Mouse (Mus musculus) MEL-GATA-1-ER (cell line): ENCODE measurements around the gene S100a6.
A peak's percentile ranks its signal among the peaks of the same experiment; 100 is the strongest.

Experiments used
- DNase-seq: peaks from one replicate; pipeline ENCODE4 v3.0.0-alpha.2; 2012; ENCODE audit warnings: low read depth; ENCODE audit errors: extremely low read depth

The S100a6 gene

DNA sequence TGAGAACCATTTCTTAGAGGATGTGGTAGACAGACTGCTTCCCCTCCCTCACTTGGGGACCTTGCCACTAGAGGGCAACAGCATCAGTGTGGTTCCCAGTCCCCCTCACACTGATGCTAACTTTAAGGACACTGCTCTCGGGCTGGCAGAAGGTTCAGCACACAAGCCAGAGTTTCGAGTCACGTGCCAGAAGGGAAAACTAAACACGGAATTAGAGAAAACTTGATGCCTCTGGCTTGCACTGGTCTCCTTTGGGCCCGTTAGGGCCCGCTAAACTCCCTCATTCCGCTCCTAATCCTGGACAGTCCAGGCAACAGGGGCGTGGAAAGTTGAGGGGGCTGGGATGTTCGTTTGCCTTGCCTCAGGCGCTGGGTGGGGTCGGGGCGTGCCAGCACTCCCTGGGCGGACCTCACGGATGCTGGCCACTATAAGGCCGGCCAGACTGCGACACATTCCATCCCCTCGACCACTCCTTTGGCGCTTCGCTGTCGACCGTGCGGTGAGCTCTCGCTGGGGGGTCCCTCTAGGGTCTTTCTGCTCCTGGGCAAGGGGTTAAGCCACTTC, at the start of gene S100a6:
TSS of gene S100a6 (plus strand) at position 155 of the 564 bp plus-strand sequence.
- DNase-seq: peak; percentile 91

DNA sequence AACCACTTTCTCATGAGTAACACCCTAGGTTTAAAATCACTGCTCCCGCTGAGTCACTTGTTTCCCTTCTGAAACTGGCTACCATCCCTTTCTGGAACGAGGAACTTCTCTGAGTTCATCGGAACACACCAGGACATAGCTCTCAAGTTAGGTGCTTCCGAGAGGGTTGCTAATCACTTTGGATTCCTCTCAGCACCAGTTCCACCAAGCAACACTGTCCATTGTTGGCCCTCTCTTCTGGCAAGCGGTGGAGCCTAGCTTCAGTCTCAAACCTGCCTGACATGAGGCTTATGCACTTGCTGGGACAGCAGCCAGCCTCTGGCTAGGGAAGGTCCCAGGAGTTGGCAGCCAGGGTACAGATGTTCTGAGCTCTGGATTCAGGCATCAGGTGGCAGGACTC, 38.0 kb upstream of the S100a6 start:
- no peak for DNase-seq

DNA sequence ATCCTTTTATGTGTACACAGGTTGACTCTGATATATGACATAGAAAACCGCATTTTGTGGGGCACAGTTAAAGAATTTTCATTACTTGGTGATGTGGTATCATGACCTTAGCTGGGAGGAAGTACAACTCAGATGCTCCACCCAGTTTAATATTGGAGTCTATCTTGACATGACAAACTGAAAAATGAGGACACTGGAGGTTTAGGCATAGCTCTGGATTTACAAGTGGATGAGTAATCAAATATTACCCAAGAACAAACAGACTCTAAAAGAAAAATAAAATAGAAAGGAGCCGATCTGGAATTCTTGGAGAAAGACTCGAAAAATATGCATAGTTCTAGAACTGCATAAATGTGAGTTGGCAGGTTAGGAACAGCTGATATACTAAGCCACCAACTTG, 37.4 kb upstream of the S100a6 start:
- no peak for DNase-seq

DNA sequence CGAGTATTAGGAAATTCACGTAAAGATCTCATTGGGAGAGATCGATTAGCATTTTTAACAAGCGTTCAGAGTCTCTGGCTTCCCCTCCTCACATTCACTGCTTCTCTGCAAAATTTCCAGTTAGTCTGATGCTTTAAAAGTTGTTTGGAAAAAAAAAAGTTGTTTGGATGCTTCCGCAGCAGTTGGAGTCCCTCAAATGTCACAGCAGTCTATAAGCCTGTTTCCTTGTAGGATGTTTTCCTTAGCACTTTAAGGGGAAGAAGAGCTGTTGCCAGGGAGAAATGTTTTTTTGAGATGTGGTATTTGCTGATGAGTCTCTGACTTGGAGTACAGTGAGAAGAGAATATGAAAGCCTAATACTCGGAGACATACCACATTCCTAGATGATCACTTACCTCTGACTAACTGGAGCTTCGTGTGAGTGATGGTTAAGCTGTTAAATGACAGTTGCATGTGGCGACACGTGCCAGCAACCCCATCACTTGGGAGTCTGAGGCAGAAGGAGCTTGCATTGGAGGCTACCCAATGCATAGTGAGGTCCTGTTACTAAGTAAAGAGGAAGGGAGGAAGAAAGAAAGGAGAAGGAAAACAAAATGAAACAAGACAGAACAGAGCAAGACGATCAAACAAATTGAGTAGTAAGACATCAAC, 36.2 kb upstream of the S100a6 start:
- DNase-seq: no peak

DNA sequence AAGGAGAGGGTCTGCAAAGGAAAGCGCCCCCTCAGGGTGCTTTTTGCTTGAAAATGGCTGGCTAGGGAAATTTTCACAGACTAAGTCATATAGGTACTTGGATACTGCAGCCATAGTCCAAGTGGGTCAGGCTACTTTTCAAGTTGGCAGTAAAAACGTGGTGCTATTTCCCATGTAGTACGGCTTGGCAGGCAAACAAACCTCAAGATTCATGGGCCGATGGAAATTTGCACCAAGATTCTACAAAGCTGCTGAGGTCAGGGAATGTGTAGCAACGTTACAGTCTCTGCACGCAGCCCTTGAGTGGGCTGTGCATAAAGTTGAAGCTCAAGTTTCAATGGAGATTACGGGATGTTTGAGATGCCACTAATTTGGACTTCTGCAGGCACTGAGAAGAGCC, 33.2 kb upstream of the S100a6 start:
- DNase-seq: no peak

DNA sequence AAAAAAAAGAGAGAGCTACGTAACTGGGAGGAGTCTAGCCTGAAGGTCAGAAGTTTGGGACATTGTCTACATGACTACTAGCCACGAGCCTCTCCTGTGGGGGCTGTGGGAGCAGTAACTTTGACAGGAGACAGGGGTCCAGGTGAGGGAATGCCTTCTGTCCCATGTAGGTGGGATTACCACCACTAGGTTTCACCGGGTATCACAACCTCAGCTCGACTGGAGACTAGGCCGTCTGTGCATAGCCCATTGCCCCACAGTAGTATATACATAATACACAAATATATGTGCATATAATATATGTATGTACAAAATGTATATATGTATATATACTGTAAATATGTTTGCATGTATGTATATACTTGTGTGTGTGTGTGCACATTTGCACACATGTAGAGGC, 31.5 kb upstream of the S100a6 start:
- no peak for DNase-seq

DNA sequence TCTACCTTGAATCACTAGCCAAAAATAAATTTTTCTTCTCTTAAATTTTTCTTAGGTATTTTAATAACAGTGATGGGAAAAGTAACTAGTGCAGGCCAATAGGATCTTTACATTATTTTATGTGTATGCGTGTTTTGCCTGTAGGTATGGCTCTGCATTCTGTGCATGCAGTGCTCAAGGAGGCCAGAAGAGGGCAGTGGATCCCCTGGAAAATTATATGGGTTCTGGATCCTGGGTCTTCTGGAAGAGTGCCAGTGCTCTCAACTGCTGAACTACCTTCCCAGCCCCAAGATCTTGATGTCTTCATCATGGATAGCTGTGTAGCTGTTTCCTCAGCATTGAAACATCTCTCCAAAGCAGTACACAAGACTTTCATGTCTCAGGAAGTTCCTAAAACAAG, 30.5 kb upstream of the S100a6 start:
- DNase-seq: no peak

DNA sequence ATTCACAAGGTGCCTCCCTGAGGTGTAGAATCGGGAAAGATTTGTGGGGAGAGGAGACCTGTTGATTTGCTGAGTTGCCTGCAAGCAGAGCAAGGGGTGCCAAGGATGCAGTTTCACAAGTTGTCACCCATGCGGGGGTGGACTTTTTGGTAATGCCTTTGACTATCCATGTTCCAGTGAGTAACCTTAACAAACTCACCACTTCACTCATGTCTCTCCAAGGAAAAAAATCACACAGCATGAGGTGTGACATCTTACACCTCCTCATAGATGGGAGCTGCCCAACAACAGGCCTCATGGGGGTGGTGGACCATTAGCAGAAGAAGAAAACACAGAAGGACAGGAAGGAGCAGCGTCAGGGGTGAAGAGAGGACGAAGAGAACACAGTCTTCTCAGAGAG, 30.1 kb upstream of the S100a6 start:
- no peak for DNase-seq

DNA sequence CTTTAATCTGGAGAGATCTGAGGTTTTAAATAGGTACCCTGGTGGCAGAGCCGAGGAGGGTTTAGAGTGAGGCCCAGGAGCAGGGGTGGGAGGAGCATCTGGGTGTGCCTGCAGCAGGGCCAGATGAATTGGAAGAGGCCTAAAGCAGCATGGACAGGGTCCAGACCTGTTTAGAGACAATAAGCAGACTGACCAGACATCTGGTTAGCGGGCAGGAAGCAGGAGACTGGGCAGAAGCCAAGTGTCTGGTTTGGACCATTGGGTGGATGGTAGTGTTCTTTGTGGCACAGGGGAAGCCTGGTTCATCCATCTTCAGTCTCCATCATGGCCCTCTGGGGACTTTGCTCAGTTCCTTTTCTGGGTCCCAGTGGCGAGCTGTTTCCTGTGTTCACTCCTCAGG, 28.8 kb upstream of the S100a6 start:
- no peak for DNase-seq

DNA sequence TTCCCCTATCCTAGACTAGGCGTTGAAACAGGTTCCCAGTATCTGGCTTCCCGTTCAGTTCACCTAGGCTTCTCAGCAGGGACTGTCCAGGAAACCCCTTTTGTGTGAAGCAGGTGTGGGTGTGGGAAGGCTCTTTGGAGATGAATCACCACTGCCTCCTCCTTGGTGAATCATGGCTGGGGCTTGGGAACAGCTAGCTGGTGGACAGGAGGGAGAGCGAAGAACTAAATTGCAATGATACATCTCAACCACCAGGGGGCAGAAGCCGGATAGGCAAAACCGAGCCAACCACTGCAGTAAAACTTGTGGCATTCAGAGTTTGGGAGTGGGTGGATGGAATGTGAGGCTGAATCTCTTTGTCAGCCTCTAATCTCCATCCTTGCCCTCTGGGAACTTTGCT, 27.1 kb upstream of the S100a6 start:
- no peak for DNase-seq

DNA sequence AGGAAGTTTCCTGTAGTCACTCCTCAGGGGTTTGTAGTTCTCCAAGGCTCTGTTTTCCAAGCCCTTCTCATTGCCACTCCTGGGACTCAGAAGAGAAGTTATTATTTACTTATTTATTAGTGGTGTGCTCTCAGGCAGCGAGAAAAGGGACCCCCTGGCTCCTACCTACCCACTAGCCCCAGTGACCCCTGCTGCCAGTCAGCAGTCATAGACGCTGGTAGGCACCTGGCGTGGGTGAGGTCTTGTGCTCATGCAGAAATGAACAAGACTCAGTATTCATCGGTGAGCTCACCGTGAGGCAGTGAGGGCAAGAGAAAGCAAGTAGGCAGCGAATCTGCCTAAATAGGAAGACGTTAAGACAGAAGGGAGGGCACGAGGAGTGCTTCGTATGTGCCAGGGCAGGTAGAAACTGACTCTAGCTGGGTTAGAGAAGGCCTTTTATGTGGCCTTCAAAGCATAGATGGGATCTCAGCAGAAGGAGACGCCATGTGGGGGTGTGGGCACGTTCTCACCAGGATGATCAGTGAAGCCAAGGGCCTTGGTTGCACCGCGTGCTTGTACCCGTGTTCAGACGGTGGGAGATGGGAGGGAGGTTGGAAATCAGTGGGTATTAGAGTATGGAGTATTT, 26.6 kb upstream of the S100a6 start:
- DNase-seq: no peak

DNA sequence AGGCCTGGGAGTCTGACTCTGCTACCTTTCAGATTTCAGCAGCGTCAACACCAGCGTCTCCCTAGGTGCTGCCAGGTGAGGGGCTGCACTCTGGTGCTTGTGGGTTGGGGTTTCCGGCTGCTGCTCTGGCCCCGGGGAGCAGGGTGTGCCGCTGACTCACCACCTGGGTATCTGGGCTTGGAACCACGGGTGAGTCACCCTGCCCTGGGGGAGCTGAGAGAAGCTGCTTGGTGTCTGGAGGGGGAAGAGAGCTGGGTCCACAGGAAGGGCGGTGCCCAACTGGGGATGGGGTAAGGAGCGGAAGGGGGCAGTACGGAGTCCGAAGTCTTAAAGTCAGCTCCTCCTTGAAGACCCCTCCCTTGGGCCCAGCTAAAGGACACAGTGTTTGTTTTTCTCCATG, 25.8 kb upstream of the S100a6 start:
- peak; percentile 79 for DNase-seq

DNA sequence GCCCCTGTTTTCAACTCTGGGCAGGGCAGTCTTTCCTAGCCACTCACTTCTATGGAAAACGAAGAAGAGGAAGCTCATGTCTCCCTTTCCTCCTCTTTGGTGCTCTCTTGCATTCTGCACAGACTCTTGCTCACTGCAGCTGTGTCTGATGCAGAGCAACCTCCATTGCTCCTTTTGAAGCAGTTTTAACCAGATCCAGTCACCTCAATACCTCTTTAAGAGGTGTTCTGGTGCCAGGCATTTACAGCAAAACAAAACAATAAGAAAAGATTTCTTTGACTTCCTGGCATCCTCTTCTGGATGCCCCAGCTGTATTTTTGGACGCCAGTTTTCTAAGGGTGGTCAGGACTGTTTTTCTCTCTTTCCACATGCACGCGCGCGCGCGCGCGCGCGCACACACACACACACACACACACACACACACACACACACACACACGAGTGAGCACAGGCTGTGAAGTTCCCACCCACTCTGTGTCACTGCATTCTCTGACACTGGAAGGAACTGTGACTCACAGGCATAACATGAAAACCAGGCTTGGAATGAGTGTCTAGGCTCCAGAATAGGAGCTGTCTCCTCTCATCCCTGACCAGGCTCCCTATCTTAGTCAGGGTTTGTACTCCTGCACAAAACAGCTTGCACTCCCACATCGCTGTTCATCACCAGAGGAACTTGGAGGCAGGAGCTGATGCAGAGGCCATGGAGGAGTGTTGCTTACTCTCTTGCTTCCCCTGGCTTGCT, 25.2 kb upstream of the S100a6 start:
- no peak for DNase-seq

DNA sequence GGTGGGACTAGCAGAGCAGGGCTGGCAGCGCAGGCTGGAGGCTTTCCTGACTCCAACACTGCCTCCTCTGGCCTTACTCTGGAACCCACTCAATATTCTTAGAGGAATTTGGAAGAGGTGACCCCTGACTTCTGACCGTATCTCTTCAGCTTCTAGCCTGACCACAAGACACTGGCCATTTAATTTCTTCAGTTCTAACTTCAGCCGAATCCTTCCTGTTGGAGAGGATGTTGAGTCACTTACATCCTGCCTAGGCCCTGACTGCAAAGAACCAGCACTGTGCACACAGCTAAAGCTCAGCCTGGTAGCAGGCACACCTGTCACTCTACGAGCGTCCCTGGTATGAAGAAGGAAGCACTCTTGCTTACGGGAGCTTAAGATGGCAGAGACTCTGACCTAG, 23.3 kb upstream of the S100a6 start:
- no peak for DNase-seq

DNA sequence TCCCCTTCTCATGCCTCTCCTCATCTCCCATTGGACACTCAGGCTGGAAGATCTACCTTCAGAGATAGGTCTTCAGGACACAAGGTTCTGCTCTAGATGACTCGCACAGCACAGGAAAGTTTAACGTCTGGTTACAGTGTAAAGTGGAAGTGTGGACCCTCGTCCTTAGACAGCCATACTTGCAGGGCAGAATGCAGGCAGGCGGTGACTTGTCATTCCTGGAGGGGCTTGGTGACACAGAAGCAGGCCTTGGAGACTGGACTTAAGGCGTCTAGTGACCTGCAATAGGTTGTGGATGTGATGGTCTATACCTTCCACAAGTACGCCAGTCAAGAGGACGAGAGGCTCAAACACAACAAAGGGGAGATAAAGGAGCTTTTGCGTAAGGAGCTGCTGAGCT, 22.7 kb upstream of the S100a6 start, which contains the start of gene S100a2:
TSS of gene S100a2 (plus strand) at position 301 of the 400 bp plus-strand sequence.
- no peak for DNase-seq

DNA sequence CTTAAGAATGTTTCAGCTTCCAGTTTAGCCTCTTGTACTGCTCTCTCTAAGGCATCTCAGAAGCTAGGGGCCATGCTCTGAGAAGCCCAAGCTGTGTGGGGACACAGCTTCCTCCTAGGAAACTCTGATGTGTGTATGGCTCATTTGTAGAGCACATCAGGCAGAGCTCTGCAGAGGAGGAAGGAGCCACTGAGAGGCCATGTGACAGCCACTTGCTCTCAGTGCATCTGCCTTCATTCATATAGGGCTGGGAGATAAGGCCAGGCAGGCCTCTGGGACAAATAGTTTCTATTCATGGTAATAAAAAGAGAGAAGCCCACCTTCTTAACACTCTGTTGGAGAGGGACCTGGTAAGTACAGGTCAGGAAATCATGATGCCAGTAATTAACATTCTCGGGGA, 18.2 kb upstream of the S100a6 start:
- no peak for DNase-seq

DNA sequence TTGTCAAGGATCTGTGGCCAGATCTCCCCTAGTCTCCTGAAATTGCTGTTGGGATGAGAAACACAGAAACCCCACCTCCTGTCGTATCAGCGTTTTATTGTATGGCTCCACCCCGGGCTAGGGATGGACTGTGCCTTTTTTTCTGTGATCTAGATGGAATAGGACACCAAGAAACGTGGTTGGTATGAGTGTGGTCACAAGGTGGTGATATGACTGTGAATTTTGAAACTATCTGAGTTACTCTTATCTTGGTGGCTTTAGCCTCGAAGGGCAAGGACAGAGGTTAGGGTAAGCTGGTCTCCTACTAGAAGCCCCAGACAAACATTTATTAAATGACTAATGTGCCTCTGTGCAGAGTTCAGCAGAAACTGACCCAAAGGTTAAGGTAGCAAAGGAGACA, 17.1 kb upstream of the S100a6 start:
- no peak for DNase-seq

DNA sequence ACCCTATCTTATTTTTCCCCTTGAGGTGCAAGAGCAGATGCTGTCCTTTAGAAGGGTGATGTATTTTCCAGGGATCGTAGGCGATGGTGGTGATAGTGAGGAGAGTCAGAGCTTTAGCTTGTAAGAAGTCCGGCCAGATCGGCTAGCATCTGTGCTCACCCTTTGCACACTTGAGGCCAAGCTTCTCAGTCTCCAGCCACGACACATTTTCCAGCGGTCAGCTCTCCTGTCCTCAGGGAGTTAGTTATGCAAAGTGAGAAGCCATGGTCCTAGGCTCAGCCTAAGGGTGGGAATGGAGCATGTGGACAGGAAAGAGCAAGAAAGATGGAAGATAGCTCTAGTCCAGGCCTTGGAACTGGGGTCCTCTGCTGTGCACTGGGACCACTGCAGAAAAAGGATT, 15.9 kb upstream of the S100a6 start:
- DNase-seq: no peak

DNA sequence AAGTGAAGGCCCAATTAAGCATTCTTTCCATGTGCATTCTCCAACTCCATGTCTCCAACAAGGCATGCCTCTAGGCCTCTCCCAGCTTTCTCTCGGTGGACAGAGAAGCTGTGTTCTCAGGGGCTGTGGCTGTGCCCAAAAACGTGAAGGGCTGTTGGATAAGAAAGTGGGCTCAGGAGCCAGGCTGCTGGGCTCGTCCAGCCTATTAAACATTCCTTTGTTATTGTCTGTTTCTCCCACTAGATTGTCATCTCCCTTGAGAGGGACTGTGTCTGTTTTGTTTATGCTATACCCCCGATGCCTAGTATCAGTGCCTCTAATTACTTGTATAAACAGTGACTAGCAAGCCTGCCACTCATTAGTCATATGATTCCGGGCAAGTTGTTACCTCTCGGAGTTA, 14.9 kb upstream of the S100a6 start:
- no peak for DNase-seq

DNA sequence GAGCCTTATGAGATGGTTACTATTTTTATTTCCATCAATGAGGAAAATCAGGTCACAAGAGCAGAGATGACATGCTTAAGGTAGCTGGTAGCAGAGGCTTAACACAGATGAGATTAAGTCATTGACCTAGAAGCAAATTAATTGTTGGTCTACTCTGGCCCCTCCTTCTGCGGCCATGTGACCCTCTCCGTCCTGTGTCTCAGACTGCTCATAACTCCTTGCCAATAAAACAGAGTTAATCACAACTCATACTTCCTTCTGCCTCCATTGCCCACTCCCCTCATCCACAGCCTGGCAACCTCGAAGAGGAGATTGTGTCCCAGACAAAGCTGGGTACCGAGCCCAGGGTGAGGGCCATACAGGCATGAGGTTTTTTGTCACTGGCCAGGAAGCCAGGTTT, 14.5 kb upstream of the S100a6 start:
- DNase-seq: no peak

DNA sequence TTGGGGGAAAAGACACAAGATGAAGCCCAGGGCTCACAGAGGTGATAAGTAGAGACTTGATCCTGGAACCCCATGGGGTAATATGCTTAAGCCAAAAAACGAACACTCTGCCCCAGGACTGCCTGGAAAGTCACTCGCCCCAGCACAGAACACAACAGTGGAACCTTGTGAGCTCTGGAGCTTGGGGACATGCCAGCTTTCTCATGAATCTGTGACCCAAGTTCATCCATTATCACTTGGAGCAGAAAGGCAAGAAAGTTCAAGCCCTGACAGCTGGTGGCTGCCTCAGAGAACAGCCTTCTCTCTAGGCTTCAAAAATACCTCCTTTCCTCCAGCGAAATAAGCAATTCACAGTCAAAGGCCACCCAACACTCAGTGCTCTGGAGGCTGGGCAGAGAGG, 13.3 kb upstream of the S100a6 start:
- no peak for DNase-seq

DNA sequence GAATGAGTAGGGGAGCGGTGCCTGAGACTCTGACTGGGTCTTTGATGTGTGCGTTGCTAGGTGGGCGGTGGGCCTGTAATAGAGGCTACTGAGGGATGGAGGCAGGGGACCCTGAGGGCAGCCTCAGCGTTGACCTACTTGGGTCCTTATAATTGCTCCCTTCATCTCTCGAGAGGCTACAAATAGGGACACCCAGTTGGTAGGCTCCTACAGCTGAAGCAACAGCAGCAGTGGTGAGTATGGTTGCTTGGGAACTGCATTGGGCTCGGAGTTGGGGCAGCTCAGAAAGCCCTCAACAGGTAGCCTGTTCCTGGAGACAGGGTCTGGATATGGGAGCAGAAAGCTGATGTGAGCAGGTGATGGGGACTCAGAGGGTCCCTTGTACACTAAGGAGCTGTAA, 12.6 kb upstream of the S100a6 start:
- DNase-seq: no peak
